Mouse (Mus musculus): ENCODE measurements around the gene Dnah12.

- no peak for TF ChIP-seq TAL1 (IDR thresholded peaks at IDR 0.05; ENCODE audit: low read length)
- TF ChIP-seq GATA1 (IDR thresholded peaks at IDR 0.05; ENCODE audit: low read length), result no peak
Measured at GRCm38 (mm10) chr14:26697912-26698311, 4.8 kb downstream of the Dnah12 start.
